Comparison of ENCODE assay signal across 8 mouse cellular contexts in genomic region chr12:28750876-28751275, GRCm38 (mm10). TPM values are rescaled to one million over a fixed set of nuclear protein-coding genes. Genes with fewer than 3 reads are reported as not detected.
A peak's percentile ranks its signal among the peaks of the same experiment; 100 is the strongest.
DNase-seq lines count a peak whose midpoint lies in the region; ATAC-seq lines count a peak whose summit lies in the region.

No protein-coding gene starts in this region.

- ATAC-seq in forebrain, embryonic 12.5 days (ENCODE audit: low FRiP score): no peak
- ATAC-seq in lung, embryonic 15.5 days (ENCODE audit: borderline replicate concordance, extremely low read depth, low FRiP score, low TSS enrichment): no peak
- no peak for ATAC-seq in limb, embryonic 12.5 days (ENCODE audit: insufficient number of reproducible peaks, insufficient read depth, low FRiP score, low TSS enrichment, low read depth)
- no peak for ATAC-seq in neural tube, embryonic 15.5 days (ENCODE audit: low FRiP score)
- no peak for ATAC-seq in CD4-positive, CD25-positive, alpha-beta regulatory T cell, adult 4 months

- peaks cover 12% of the 10 kb centered on the region for H3K36me3 ChIP-seq in forebrain, embryonic 12.5 days (replicated peaks)
- peaks cover 15% of the 10 kb centered on the region for H3K36me3 ChIP-seq in forebrain, embryonic 10.5 days (replicated peaks)
- H3K36me3 ChIP-seq in lung, embryonic 15.5 days: peaks cover 9% of the 10 kb centered on the region
- H3K36me3 ChIP-seq in limb, embryonic 12.5 days: peaks cover 15% of the 10 kb centered on the region
- peaks cover 16% of the 10 kb centered on the region for H3K36me3 ChIP-seq in neural tube, embryonic 15.5 days

- 96% methylated on average over 5 of the region's 5 CpGs for WGBS in forebrain, embryonic 12.5 days
- WGBS in forebrain, embryonic 10.5 days: 94% methylated on average over 5 of the region's 5 CpGs
- WGBS in lung, embryonic 15.5 days: 93% methylated on average over 5 of the region's 5 CpGs
- WGBS in limb, embryonic 12.5 days: 96% methylated on average over 5 of the region's 5 CpGs
- WGBS in neural tube, embryonic 15.5 days: 96% methylated on average over 5 of the region's 5 CpGs

- H3K9ac ChIP-seq in forebrain, embryonic 12.5 days: no peak overlapping the region
- H3K9ac ChIP-seq in lung, embryonic 15.5 days: no peak overlapping the region
- no peak overlapping the region for H3K9ac ChIP-seq in limb, embryonic 12.5 days (replicated peaks)
- H3K9ac ChIP-seq in neural tube, embryonic 15.5 days (replicated peaks): no peak overlapping the region

- H3K27me3 ChIP-seq in forebrain, embryonic 12.5 days: no peaks in the 10 kb centered on the region
- H3K27me3 ChIP-seq in forebrain, embryonic 10.5 days (ENCODE audit: poor library complexity, severe bottlenecking): no peaks in the 10 kb centered on the region
- no peaks in the 10 kb centered on the region for H3K27me3 ChIP-seq in lung, embryonic 15.5 days
- H3K27me3 ChIP-seq in limb, embryonic 12.5 days: no peaks in the 10 kb centered on the region
- H3K27me3 ChIP-seq in neural tube, embryonic 15.5 days (replicated peaks): no peaks in the 10 kb centered on the region

- no peak overlapping the region for H3K27ac ChIP-seq in forebrain, embryonic 12.5 days
- no peak overlapping the region for H3K27ac ChIP-seq in forebrain, embryonic 10.5 days
- H3K27ac ChIP-seq in lung, embryonic 15.5 days: no peak overlapping the region
- no peak overlapping the region for H3K27ac ChIP-seq in limb, embryonic 12.5 days
- H3K27ac ChIP-seq in neural tube, embryonic 15.5 days (replicated peaks): peak overlapping the region; percentile 78

- H3K9me3 ChIP-seq in forebrain, embryonic 12.5 days: no peaks in the 10 kb centered on the region
- H3K9me3 ChIP-seq in forebrain, embryonic 10.5 days: no peaks in the 10 kb centered on the region
- H3K9me3 ChIP-seq in lung, embryonic 15.5 days: no peaks in the 10 kb centered on the region
- no peaks in the 10 kb centered on the region for H3K9me3 ChIP-seq in limb, embryonic 12.5 days
- no peaks in the 10 kb centered on the region for H3K9me3 ChIP-seq in neural tube, embryonic 15.5 days (replicated peaks)

- peak overlapping the region; percentile 66; the same call in 1 of the 2 replicates for H3K4me3 ChIP-seq in forebrain, embryonic 12.5 days (replicated peaks)
- no peak overlapping the region; the same call in 1 of the 2 replicates for H3K4me3 ChIP-seq in forebrain, embryonic 10.5 days
- peak overlapping the region; percentile 73; the same call in 1 of the 2 replicates for H3K4me3 ChIP-seq in lung, embryonic 15.5 days
- H3K4me3 ChIP-seq in limb, embryonic 12.5 days (replicated peaks): no peak overlapping the region
- H3K4me3 ChIP-seq in neural tube, embryonic 15.5 days (replicated peaks): peak overlapping the region; percentile 81

- H3K4me1 ChIP-seq in forebrain, embryonic 12.5 days: peaks cover 25% of the 10 kb centered on the region
- H3K4me1 ChIP-seq in forebrain, embryonic 10.5 days: peaks cover 40% of the 10 kb centered on the region
- peaks cover 18% of the 10 kb centered on the region for H3K4me1 ChIP-seq in lung, embryonic 15.5 days
- H3K4me1 ChIP-seq in limb, embryonic 12.5 days (replicated peaks): peaks cover 20% of the 10 kb centered on the region
- H3K4me1 ChIP-seq in neural tube, embryonic 15.5 days: peaks cover 48% of the 10 kb centered on the region

- H3K4me2 ChIP-seq in forebrain, embryonic 12.5 days: peak overlapping the region; percentile 96
- H3K4me2 ChIP-seq in lung, embryonic 15.5 days: peak overlapping the region; percentile 81
- H3K4me2 ChIP-seq in limb, embryonic 12.5 days: peak overlapping the region; percentile 96; the same call in 1 of the 2 replicates
- H3K4me2 ChIP-seq in neural tube, embryonic 15.5 days: peak overlapping the region; percentile 93

- DNase-seq in forebrain, embryonic 10.5 days (ENCODE audit: extremely low spot score, low spot score): no peak
- no peak for DNase-seq in lung, postnatal 4 days
- no peak for DNase-seq in spleen, postnatal 36 days (ENCODE audit: low spot score in 2 of 2)

RNA-seq across cellular contexts. Expression of gene Trappc12, which starts 0.6 kb away (rescaled TPM):
- polyA plus RNA-seq in forebrain, embryonic 12.5 days (2016; fragmentation: Nextera tagmentation; extraction: Ambion mirVana): 40.4 and 41.5 TPM in 2 replicates
- polyA plus RNA-seq in forebrain, embryonic 10.5 days (2016; fragmentation: Nextera tagmentation; extraction: Ambion mirVana): 33.5 and 36.9 TPM in 2 replicates
- polyA plus RNA-seq in lung, embryonic 15.5 days (2015; fragmentation: Nextera tagmentation; extraction: Ambion mirVana): 38.3 and 41.5 TPM in 2 replicates
- 42.1 and 43.0 TPM in 2 replicates for polyA plus RNA-seq in limb, embryonic 12.5 days (2016; fragmentation: Nextera tagmentation; extraction: Ambion mirVana)
- polyA plus RNA-seq in neural tube, embryonic 15.5 days (2015; fragmentation: Nextera tagmentation; extraction: Ambion mirVana): 39.7 and 41.8 TPM in 2 replicates
- polyA plus RNA-seq in CD4-positive, CD25-positive, alpha-beta regulatory T cell, adult 4 months (2017; shearing (Covaris generic)): 10 to 100 TPM; 44.8 to 63.7 TPM

RNA-seq across cellular contexts. Expression of gene Eipr1, which starts 0.7 kb away (rescaled TPM):
- polyA plus RNA-seq in forebrain, embryonic 12.5 days (2016; fragmentation: Nextera tagmentation; extraction: Ambion mirVana): 43.0 and 45.8 TPM in 2 replicates
- 39.0 and 40.5 TPM in 2 replicates for polyA plus RNA-seq in forebrain, embryonic 10.5 days (2016; fragmentation: Nextera tagmentation; extraction: Ambion mirVana)
- 28.4 and 31.1 TPM in 2 replicates for polyA plus RNA-seq in lung, embryonic 15.5 days (2015; fragmentation: Nextera tagmentation; extraction: Ambion mirVana)
- 33.7 and 35.5 TPM in 2 replicates for polyA plus RNA-seq in limb, embryonic 12.5 days (2016; fragmentation: Nextera tagmentation; extraction: Ambion mirVana)
- 59.8 and 70.8 TPM in 2 replicates for polyA plus RNA-seq in neural tube, embryonic 15.5 days (2015; fragmentation: Nextera tagmentation; extraction: Ambion mirVana)
- 10 to 100 TPM; 40.1 to 54.7 TPM for polyA plus RNA-seq in CD4-positive, CD25-positive, alpha-beta regulatory T cell, adult 4 months (2017; shearing (Covaris generic))

Comparison
In these comparisons a context has a peak if more than half of its experiments do, and no peak if none do; other contexts are left out.
1. H3K4me3 ChIP-seq: peak in forebrain, embryonic 12.5 days (single experiment), lung, embryonic 15.5 days (single experiment) and neural tube, embryonic 15.5 days (single experiment); none in forebrain, embryonic 10.5 days (single experiment) and limb, embryonic 12.5 days (single experiment).
2. Peak in every context shown above with its lines, with median percentiles within 50 percentile points of each other: H3K4me2 ChIP-seq.